Mouse (Mus musculus): ENCODE results near the gene Cenpl.
A peak's percentile ranks its signal among the peaks of the same experiment; 100 is the strongest.

Gene Cenpl

DNA sequence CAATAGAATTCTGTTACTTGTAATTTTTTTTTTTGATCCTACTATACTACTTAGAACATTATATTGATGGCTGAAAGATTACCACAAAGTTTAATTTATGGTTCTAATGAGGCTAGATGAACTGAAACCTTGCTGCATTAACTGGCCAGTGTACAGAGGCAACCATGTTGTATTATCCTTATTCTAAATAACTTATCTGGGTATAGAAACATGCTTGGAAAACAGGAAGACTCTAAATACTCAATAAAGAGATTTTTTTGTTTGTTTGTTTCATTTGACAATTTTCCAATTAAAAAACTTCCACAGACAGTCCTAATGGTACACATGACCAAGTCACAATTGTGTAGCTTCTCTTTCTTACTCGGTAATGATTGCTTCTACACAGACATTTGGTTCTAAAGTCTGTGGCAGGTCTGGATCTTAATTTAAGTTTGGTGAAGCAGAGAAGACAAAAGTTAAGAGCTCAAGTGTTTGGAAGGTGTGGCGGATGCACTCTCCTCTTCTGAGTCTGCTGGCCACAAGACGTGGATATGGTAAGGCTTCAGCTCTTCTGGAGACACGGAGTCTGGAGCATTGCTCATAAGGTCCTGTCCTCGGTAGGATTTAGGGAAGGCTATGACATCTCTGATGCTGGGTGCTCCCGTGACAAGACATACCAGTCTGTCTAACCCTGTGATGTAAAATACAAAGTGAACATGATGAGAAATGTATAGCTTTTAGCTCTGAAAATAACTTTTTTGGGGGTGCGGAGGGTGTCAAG lies 29.1 kb upstream of the Cenpl start:
- ATAC-seq (ENCODE audit: low TSS enrichment): no peak

GRCm38 (mm10) chr1:161046972-161047371 lies 23.5 kb upstream of the Cenpl start:
- no peak for ATAC-seq (ENCODE audit: low TSS enrichment)

DNA sequence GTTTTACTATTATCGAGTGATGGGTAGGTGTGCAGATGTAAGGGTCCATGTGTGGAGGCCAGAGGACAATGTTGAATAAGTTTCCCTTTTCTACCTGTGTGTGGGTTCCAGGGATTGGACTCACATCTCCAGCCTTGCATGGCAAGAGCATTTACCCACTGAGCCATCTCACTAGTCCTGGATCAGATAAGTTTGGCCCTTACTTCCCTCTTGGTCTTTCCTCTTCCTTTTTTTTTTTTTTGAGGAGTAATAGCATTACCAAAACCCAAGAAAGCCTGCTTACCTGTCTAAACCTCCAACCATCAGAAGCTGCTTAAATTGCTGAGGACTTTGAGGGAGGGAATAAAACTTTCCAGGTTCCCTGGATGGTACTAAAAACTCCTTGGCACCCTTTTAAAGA lies 13.3 kb upstream of the Cenpl start:
- ATAC-seq (ENCODE audit: low TSS enrichment): no peak

GRCm38 (mm10) chr1:161063351-161063750 lies 7.2 kb upstream of the Cenpl start:
- no peak for ATAC-seq (ENCODE audit: low TSS enrichment)

DNA sequence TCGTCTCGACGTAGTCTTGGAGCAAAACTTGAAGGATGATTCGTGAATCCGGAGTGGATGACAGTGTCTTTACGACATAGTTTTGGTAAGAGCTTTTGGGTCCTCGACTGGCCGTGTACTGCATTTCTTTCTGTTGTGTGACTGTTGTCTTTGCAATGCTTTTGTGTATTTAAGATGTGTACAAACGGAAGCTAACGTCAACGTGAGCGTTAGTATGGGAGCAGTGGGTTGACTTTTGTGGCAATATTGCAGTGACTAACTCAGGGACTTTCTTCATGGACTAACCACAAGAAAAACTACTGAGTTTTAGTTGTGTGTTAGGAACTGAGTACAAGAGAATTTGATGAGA lies 733 bp downstream of the Cenpl start:
- no peak for ATAC-seq (ENCODE audit: low TSS enrichment)

DNA sequence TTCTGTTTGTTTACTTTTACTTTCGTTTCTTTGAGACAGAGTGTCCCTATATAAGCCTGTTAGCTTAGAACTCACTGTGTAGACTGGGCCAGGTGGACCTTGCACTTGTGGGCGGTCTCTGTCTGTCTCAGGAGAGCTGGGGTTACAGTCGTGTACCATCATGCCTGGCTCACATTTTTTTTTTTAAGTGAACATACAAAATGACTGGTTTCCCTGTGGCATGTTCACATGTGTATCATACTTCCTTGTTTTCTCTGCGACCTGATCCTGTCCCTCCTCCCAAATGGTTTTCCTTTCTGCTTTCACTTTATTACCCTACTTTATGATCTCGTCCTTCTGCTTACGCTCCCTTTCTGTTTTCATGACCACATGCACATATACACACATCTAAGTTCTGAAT lies 5.7 kb downstream of the Cenpl start:
- no peak for ATAC-seq (ENCODE audit: low TSS enrichment)

DNA sequence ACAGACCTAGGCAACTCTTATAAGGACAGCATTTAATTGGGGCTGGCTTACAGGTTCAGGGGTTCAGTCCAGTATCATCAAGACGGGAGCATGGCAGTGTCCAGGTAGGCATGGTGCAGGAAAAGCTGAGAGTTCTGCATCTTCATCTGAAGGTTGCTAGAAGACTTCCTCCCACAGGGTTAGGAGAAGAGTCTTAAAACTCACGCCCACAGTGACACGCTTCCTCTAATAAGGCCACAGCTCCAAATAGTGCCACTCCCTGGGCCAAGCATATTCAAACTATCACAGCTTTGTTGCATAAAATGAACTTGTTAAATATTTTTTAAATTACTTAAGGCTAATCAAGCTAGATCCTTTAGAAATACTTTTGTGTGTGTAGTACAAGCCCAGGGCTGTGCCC lies 6.7 kb downstream of the Cenpl start:
- no peak for ATAC-seq (ENCODE audit: low TSS enrichment)

DNA sequence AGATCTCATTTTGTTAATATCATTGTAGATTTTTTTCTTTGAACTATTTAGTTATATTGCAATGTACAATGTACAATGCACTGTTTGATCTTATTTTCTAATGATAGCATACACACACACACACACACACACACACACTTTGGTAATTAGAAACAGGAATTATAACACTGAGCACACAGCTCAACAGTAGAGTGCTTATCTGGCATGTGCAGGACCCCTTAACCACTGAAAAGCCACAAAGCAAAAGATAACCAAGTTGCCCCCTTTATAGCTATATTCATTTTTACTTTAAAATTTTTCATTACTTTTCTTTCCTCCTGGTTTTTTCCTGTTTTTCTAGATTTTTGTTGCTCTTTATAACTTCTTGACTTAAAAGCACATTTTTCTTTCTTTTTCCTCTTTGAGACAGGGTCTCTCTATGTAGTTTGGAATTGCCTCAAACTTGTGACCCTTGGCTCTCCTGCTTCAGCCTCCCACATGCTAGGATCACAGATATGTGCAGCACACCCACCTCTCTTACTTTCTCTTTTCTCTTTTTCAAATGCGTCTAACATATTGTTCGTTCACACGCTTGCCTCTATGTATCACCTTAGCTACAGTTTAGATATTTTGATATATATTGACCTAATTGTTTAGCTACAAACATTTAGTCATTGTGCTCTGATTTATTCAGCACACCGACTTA lies 29.4 kb downstream of the Cenpl start:
- no peak for ATAC-seq (ENCODE audit: low TSS enrichment)

DNA sequence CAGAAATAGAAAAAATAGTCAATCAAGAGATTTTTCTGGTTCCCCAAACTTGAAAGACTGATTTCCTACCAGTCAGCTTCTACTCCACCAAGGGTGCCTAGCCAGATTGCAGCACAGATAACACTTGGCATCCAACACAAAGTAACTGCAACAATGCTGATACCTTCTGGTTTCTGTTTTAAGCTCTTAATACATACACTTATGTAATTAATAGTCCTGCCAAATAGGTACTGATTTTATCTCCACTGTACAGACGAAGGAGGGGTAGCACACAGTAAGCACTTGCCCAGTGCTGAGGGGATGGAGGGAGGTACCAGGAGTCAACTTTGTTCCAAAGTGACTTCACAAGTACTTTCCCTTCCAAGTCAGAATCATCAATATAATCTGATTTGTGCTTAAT lies 33.3 kb downstream of the Cenpl start:
- no peak for ATAC-seq (ENCODE audit: low TSS enrichment)

DNA sequence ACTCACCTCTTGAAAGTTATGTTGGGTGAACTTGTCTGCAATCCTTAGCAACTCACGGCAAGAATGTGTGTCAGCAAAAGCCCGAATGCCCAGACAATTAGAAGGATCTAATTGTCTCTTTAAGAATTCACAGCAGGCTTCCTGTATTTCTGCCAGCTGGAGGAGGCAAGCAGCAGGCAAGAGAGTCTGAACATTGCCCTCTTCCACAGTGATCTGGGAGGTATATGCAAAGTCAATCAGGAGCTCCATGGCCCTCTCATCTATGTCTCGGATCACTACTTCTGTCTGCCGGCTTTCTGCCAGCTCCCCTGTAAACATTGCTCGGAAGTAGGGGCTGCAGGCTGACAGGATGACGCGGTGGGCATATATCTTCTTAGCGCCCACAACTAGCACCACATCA lies 38.7 kb downstream of the Cenpl start:
- no peak for ATAC-seq (ENCODE audit: low TSS enrichment)

DNA sequence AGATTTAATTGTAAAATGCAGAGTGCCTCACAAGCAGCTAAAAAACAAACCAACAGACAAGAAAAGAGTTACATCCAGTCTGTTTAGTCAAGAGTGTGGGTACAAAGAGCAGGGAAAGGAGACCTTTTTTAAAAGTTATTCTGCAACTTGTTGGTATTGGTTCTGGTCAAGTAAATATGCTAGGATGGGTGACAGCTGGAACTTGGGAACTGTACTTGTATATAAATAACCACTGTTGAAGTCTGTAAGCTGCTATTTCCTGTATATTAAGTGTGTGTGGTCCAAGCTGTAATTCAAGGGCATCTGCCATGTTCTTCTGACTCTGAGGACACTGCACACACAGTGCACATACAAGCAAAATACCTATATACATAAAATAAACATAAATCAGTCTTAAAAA lies 44.1 kb downstream of the Cenpl start:
- ATAC-seq (ENCODE audit: low TSS enrichment): no peak

DNA sequence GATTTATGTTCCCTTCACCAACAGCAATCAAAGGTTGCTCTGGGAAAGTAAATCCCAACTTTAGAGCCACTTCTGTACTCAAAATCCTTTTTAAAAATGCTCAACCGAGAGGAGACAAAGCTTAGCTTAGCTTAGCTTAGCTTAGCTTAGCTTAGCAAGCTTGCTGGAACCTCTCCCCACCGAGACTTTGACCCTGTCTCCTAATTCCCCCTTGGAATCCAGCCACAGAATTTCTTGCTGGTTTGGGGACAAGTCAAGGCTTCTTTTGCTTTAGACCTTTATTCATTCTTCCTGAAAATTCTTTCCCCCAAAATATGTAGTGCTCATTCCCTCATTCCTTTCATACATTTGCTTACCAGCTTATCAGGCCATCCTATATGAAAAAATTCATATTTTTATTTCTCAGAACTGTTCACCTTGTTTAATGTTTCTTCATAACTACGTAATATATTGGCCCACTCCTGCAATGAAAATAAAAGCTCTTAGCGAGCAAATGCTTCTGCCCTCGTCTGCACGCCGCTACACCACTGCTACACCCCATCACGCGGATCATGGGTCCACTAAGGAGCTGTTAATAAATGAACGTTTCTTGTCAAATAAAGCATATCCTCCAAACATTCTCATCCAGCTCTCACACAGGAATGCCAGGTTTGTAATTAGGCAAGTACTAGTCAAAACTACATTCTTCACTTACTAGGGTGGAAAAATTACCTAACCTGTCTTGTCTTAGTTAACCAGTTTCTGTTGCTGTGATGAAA lies 52.3 kb downstream of the Cenpl start:
- no peak for ATAC-seq (ENCODE audit: low TSS enrichment)

- ATAC-seq (ENCODE audit: low TSS enrichment): no peak
Measured at GRCm38 (mm10) chr1:161126461-161126860, 55.9 kb downstream of the Cenpl start.

- ATAC-seq (ENCODE audit: low TSS enrichment): peak; percentile 98
Measured at GRCm38 (mm10) chr1:161130726-161131664, 60.5 kb downstream of the Cenpl start, which contains the start of gene Klhl20. Klhl20 (minus strand) TSS chr1:161131511.

All from frontal cortex, adult (tissue).